Mouse (Mus musculus) stomach, embryonic 16.5 days (tissue): ENCODE measurements around the gene Ubl3. TPM values are rescaled to one million over a fixed set of nuclear protein-coding genes. Genes with fewer than 3 reads are reported as not detected.

Experiments used
- ATAC-seq: fragments of 200-750 bp; cut with Nextera tagmentation; 2 replicates; pipeline ENCODE4 v1.8.0; 2017; ENCODE audit warnings: moderate number of reproducible peaks, moderate TSS enrichment; ENCODE audit not compliant: insufficient read depth, low FRiP score
- H3K27ac ChIP-seq: fragments of 300-500 bp; sonication (generic); 2 replicates; pipeline ENCODE4 v1.5.1; 2014; ENCODE audit warnings: low read length
- H3K27me3 ChIP-seq: fragments of 300-500 bp; sonication (generic); 2 replicates; pipeline ENCODE4 v1.6.1; 2014; ENCODE audit warnings: low read length, control low read depth, mixed read lengths; ENCODE audit not compliant: control insufficient read depth, insufficient read depth
- H3K36me3 ChIP-seq: fragments of 300-500 bp; sonication (generic); 2 replicates; pipeline ENCODE4 v1.6.1; 2014; ENCODE audit warnings: low read length; ENCODE audit not compliant: control insufficient read depth, insufficient read depth
- H3K4me1 ChIP-seq: fragments of 300-500 bp; sonication (generic); 2 replicates; pipeline ENCODE4 v1.6.1; 2014; ENCODE audit warnings: low read length, control low read depth, mixed read lengths; ENCODE audit not compliant: control insufficient read depth, insufficient read depth
- H3K4me2 ChIP-seq: fragments of 300-500 bp; sonication (generic); 2 replicates; pipeline ENCODE4 v1.6.1; 2014; ENCODE audit warnings: low read depth, low read length, mixed read lengths
- H3K4me3 ChIP-seq: fragments of 300-500 bp; sonication (generic); replicated peaks from 2 replicates; pipeline ENCODE4 v1.5.1; 2014; ENCODE audit warnings: mild to moderate bottlenecking, low read length
- H3K9ac ChIP-seq: fragments of 300-500 bp; sonication (generic); 2 replicates; pipeline ENCODE4 v1.6.1; 2014; ENCODE audit warnings: low read length
- H3K9me3 ChIP-seq: fragments of 300-500 bp; sonication (generic); replicated peaks from 2 replicates; pipeline ENCODE4 v1.6.1; 2016; ENCODE audit warnings: low read length, control low read depth; ENCODE audit not compliant: control insufficient read depth
- WGBS: fragments of 180-500 bp; shearing (Covaris S2); extraction: QIAGEN DNeasy Blood & Tissue Kit; methylation state at CpG from one replicate; pipeline ENCODE4 v1.1.7; 2014; 5-methylcytosine and 5-hydroxymethylcytosine counted together
- polyA plus RNA-seq: library from polyadenylated mRNA; unstranded; fragments of >200 nt; fragmentation: Nextera tagmentation; extraction: Ambion mirVana; gene quantifications from 2 replicates; pipeline ENCODE4 v1.2.1, GENCODE M21; 2015

The Ubl3 gene
- polyA plus RNA-seq, result 36.3 and 41.0 TPM in 2 replicates

GRCm38 (mm10) chr5:148552187-148553071 is at the start of gene Ubl3:
Gene Ubl3 (minus strand): TSS chr5:148552789.
- H3K36me3 ChIP-seq, result no peaks in the 10 kb centered on the region
- under 1% methylated on average over 93 of the region's 95 CpGs for WGBS
- H3K4me1 ChIP-seq, result peaks cover 35% of the 10 kb centered on the region
- H3K9ac ChIP-seq, result peak within 1 kb of the TSS; percentile 89
- H3K27ac ChIP-seq, result peak within 1 kb of the TSS; percentile 95
- ATAC-seq, result peak; percentile 95
- peak within 1 kb of the TSS; percentile 81 for H3K4me3 ChIP-seq
- H3K4me2 ChIP-seq, result peak within 1 kb of the TSS; percentile 90
- no peaks in the 10 kb centered on the region for H3K27me3 ChIP-seq
- H3K9me3 ChIP-seq, result no peaks in the 10 kb centered on the region

GRCm38 (mm10) chr5:148598376-148598775 is 45.8 kb upstream of the Ubl3 start:
- Histone ChIP-seq H3K27me3 (no peaks in the 10 kb centered on the region), H3K27ac (no peak overlapping the region), H3K4me2 (no peak overlapping the region), H3K36me3 (no peaks in the 10 kb centered on the region), H3K9me3 (no peaks in the 10 kb centered on the region), H3K9ac (no peak overlapping the region), H3K4me3 (no peak overlapping the region), H3K4me1 (no peaks in the 10 kb centered on the region)
- WGBS, result 43% methylated on average over 9 of the region's 9 CpGs
- peak; percentile 56; the same call in 1 of the 2 replicates for ATAC-seq

GRCm38 (mm10) chr5:148596086-148596753 is 43.6 kb upstream of the Ubl3 start:
- 84% methylated on average over 15 of the region's 15 CpGs for WGBS
- no peak overlapping the region for H3K4me3 ChIP-seq
- no peak for ATAC-seq

GRCm38 (mm10) chr5:148595459-148595751 is 42.8 kb upstream of the Ubl3 start:
- no peak overlapping the region for H3K9ac ChIP-seq
- no peaks in the 10 kb centered on the region for H3K36me3 ChIP-seq
- no peaks in the 10 kb centered on the region for H3K27me3 ChIP-seq
- H3K27ac ChIP-seq, result no peak overlapping the region
- no peak overlapping the region for H3K4me3 ChIP-seq
- H3K4me1 ChIP-seq, result 0 out of 2 replicates have a peak, but pooled peaks cover 3% of the 10 kb centered on the region
- H3K4me2 ChIP-seq, result no peak overlapping the region
- no peak for ATAC-seq
- H3K9me3 ChIP-seq, result no peaks in the 10 kb centered on the region
- WGBS, result 59% methylated on average over 1 of the region's 1 CpGs

More at GRCm38 (mm10) chr5:148596086-148596753, 43.6 kb upstream of the Ubl3 start:
- Histone ChIP-seq H3K27me3 (no peaks in the 10 kb centered on the region), H3K36me3 (no peaks in the 10 kb centered on the region), H3K27ac (no peak overlapping the region), H3K4me2 (no peak overlapping the region), H3K9me3 (no peaks in the 10 kb centered on the region), H3K9ac (no peak overlapping the region), H3K4me1 (0 out of 2 replicates have a peak, but pooled peaks cover 3% of the 10 kb centered on the region)

- WGBS, result 85% methylated on average over 3 of the region's 3 CpGs
- ATAC-seq, result no peak
Measured at GRCm38 (mm10) chr5:148594693-148595458, 42.3 kb upstream of the Ubl3 start.

GRCm38 (mm10) chr5:148593607-148594006 is 41.0 kb upstream of the Ubl3 start:
- ATAC-seq, result no peak
- no peaks in the 10 kb centered on the region for H3K36me3 ChIP-seq
- no peak overlapping the region for H3K9ac ChIP-seq
- no peaks in the 10 kb centered on the region for H3K27me3 ChIP-seq
- H3K4me3 ChIP-seq, result no peak overlapping the region
- no peak overlapping the region for H3K4me2 ChIP-seq
- H3K9me3 ChIP-seq, result no peaks in the 10 kb centered on the region
- H3K27ac ChIP-seq, result no peak overlapping the region
- 0 out of 2 replicates have a peak, but pooled peaks cover 3% of the 10 kb centered on the region for H3K4me1 ChIP-seq
- WGBS, result 58% methylated on average over 4 of the region's 4 CpGs

More at GRCm38 (mm10) chr5:148594693-148595458, 42.3 kb upstream of the Ubl3 start:
- H3K9me3 ChIP-seq, result no peaks in the 10 kb centered on the region
- H3K27me3 ChIP-seq, result no peaks in the 10 kb centered on the region
- no peak overlapping the region for H3K4me3 ChIP-seq
- no peak overlapping the region for H3K27ac ChIP-seq
- no peak overlapping the region for H3K9ac ChIP-seq
- no peak overlapping the region for H3K4me2 ChIP-seq
- 0 out of 2 replicates have a peak, but pooled peaks cover 3% of the 10 kb centered on the region for H3K4me1 ChIP-seq
- no peaks in the 10 kb centered on the region for H3K36me3 ChIP-seq

- no peak for ATAC-seq
- H3K9me3 ChIP-seq, result no peaks in the 10 kb centered on the region
- H3K4me1 ChIP-seq, result 0 out of 2 replicates have a peak, but pooled peaks cover 3% of the 10 kb centered on the region
- no peak overlapping the region for H3K4me3 ChIP-seq
- no peak overlapping the region for H3K4me2 ChIP-seq
- no peak overlapping the region for H3K9ac ChIP-seq
- no peak overlapping the region for H3K27ac ChIP-seq
- WGBS, result 36% methylated on average over 7 of the region's 7 CpGs
- no peaks in the 10 kb centered on the region for H3K36me3 ChIP-seq
- no peaks in the 10 kb centered on the region for H3K27me3 ChIP-seq
Measured at GRCm38 (mm10) chr5:148591448-148591862, 38.9 kb upstream of the Ubl3 start.

- Histone ChIP-seq H3K9ac (no peak overlapping the region), H3K4me3 (no peak overlapping the region), H3K9me3 (no peaks in the 10 kb centered on the region), H3K27ac (no peak overlapping the region), H3K36me3 (no peaks in the 10 kb centered on the region), H3K27me3 (no peaks in the 10 kb centered on the region), H3K4me2 (no peak overlapping the region), H3K4me1 (0 out of 2 replicates have a peak, but pooled peaks cover 3% of the 10 kb centered on the region)
- no peak for ATAC-seq
- WGBS, result 52% methylated on average over 20 of the region's 20 CpGs
Measured at GRCm38 (mm10) chr5:148590603-148591447, 38.2 kb upstream of the Ubl3 start.
